Mouse (Mus musculus) urinary bladder, adult 18-20 months (tissue): ENCODE results near the gene Zfp948.
"Not testable (repeated sequence)": the region's sequence is repeated elsewhere in the genome, so short reads cannot be mapped to it uniquely, and the experiment has no call there.

Source experiments
- DNase-seq, 2 experiments: peaks; one replicate each; pipeline ENCODE4 v3.0.0; 2022; ENCODE audit warnings: low spot score in 2 of 2, mixed read lengths in 2 of 2

The Zfp948 gene

DNA sequence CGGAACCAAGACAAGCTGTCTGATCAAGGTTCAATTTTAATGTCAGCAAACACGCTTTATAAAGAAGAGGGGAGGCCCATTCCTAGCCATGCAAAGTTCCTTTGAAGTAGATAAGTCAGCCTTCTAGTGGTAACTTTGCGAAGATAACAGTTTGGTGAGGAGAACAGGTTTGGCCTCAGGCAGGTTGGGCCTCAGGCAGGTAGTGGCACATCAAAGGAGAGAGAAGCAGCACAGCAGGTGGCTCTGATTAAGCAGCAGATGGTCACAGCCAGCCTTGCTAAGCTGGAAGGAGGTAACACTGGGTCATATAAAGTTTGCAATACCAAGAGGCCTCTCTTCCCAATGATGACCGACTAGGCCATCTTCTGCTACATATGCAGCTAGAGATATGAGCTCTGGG lies 69.0 kb downstream of the Zfp948 start:
- not testable (repeated sequence) for DNase-seq
